Mouse (Mus musculus) spleen, postnatal 10 days (tissue): Measurements from ENCODE around the gene Vmn1r170.
"Not testable (repeated sequence)": the region's sequence is repeated elsewhere in the genome, so short reads cannot be mapped to it uniquely, and the experiment has no call there.

Source experiments
- DNase-seq, 2 experiments: peaks; one replicate each; pipeline ENCODE4 v3.0.0; 2021 to 2022; ENCODE audit warnings: low spot score in 2 of 2

Gene Vmn1r170

DNA sequence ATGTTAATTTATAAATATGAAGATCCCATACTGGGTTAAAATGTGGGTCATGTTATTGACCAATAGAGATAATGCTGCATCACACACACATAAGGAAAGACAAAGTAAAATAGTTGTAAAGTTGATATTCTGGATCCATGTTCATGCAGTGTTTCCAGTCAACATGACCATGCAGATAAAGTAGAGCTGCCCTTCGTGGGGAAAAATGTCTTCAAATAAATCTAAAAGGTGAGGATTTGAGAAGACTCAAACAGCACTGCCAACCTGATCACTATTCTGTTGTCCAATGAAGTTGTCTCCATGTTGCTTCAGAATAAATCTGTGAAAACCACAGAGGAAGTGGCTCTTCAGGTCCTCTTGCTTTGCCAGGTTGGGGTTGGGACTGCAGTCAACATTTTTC is at the start of gene Vmn1r170:
TSS of gene Vmn1r170 (plus strand) at position 301 of the 400 bp plus-strand sequence.
- not testable (repeated sequence) for DNase-seq

DNA sequence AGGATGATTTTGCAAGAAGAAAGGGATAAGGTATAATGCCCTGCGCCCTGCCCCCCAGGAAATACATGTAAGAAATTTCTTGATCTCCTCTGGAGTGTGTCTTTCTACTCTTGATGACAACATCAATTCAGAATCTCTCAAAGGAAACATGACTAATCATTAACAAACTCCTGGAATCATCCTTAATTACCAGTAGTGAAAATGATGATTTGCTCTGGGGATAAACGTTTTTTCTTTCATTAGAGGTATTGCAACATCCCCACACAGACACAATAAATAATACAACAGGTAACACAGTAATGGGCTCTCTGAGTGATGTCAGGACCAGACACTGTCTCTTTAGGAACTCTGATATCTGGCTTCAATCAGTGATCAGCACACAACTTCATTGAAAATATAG is 30.7 kb upstream of the Vmn1r170 start, which contains the start of gene Vmn1r169:
TSS of gene Vmn1r169 (plus strand) at position 301 of the 400 bp plus-strand sequence.
- not testable (repeated sequence) for DNase-seq

DNA sequence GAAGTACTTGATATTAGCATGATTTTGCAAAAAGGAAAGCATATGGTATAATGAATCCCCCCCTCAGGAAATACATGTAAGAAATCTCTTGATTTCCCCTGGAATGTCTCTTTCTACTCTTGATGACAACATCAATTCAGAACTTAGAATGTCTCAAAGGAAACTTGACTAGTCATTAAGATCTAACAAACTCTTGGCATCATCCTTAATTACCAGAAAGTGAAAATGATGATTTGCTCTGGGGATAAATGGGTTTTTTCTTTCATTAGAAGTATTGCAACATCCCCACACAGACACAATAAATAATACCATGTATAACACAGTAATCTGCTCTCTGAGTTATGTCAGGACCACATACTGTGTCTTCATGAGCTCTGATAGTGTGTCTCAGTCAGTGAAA is 24.4 kb downstream of the Vmn1r170 start, which contains the start of gene Vmn1r171:
TSS of gene Vmn1r171 (plus strand) at position 301 of the 400 bp plus-strand sequence.
- DNase-seq = no peak
